Mouse (Mus musculus) testis, postnatal 10 days (tissue): ENCODE results near the gene Vmn2r60.
"Not testable (repeated sequence)": the region's sequence is repeated elsewhere in the genome, so short reads cannot be mapped to it uniquely, and the experiment has no call there.

Source experiments
- DNase-seq: peaks from one replicate; pipeline ENCODE4 v3.0.0; 2021; ENCODE audit warnings: low spot score

Gene Vmn2r60

GRCm38 (mm10) chr7:42107470-42107869 is at the start of gene Vmn2r60:
Gene Vmn2r60, plus strand, starts transcription at chr7:42107770.
- no peak for DNase-seq

- no peak for DNase-seq
Measured at GRCm38 (mm10) chr7:42058923-42059322, 48.6 kb upstream of the Vmn2r60 start, which contains the start of gene Vmn2r59. Gene Vmn2r59, minus strand, starts transcription at chr7:42059023.

GRCm38 (mm10) chr7:42107061-42107460 is 509 bp upstream of the Vmn2r60 start:
- DNase-seq = not testable (repeated sequence)
